Mouse (Mus musculus) urinary bladder, postnatal 0 days (tissue): ENCODE measurements around the gene Dip2a. TPM values are rescaled to one million over a fixed set of nuclear protein-coding genes. Genes with fewer than 3 reads are reported as not detected.

ENCODE experiments used
- polyA plus RNA-seq: library from polyadenylated mRNA; unstranded; fragments of >200 nt; fragmentation: Nextera tagmentation; extraction: Ambion mirVana; gene quantifications from 2 replicates; pipeline ENCODE4 v1.2.1, GENCODE M21; 2015

The Dip2a gene
- 7.4 TPM in 2 replicates for polyA plus RNA-seq

GRCm38 (mm10) chr10:76344711-76345539 is at the start of gene Dip2a:
Gene Dip2a, minus strand, starts transcription at chr10:76345291.

DNA sequence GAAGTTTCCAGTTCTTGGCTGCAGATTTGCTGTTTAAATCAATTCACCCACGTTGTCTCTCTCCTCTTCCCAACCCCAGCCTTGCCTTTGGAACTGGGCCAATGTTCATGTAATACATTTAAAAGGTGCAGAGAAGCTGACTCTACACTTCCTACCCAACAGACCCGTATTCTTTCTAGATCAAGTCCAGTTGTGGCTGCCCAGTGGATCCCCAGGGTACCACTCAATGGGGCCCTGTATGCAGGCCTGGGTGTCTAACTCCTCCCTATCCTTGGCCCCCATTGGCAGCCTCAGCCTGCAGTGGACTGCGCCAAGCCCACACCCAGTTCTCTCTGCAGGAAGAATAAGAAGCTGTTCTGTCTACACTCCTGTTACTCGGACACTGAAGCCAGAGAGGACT is 91.6 kb downstream of the Dip2a start, which contains the start of gene S100b:
Gene S100b (plus strand): TSS at position 318 of the 400 bp plus-strand sequence.

DNA sequence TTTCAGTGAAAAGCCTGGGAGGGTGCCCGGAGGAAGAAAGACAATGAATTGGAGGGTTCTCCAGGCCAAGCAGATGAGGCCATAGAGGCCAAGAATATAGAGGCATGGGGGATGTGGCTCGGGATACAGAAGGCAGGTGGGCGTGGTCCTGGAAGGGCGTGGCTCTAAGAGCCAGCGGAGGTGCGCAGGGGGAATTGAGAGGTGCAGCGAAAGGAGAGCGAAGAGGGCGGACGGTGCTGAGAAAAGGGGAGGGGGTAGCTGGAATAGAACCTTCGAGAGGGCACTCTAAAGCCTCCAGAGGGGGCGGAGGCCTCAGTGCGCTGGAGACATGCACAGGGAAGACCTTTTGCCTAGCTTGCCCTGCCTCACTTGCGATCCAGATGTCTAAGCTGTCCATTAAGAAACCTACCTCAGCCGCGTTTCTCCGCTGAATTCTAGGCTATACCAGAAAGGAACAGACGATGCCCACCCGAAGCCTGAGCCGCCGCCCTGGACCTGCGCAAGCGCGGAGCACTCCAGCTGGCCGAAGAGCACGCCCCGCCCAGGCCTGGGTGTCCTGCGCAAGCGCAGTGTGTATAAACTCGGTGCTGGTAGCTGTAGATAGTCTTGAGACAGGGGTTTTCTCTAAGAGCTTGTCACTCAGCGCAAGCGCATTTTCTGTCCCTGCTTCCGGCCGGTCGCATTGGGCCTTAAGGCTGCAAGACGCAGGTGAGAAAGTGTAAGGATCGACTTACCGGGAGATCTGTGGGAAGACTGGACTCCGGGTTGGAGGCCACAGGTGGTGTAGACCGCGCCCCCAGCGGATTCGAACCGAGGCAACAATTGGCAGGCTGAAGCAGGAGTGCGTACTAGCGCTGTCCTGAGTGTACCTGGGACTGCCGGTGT is 107.5 kb downstream of the Dip2a start, which contains the start of gene Prmt2:
Gene Prmt2 (minus strand): TSS at position 525 of the 885 bp plus-strand sequence.

Other genes starting within 250 kb of the Dip2a start
- gene Slc5a4b, start 234.3 kb downstream of the Dip2a start, polyA plus RNA-seq = not detected in 2 replicates
- gene Slc5a4a, start 197.8 kb downstream of the Dip2a start, polyA plus RNA-seq = not detected in 2 replicates
- 38.4 and 39.0 TPM in 2 replicates for gene Prmt2, start 107.4 kb downstream of the Dip2a start, polyA plus RNA-seq
- 1.5 and 1.9 TPM in 2 replicates for gene S100b, start 91.4 kb downstream of the Dip2a start, polyA plus RNA-seq
- not detected in 2 replicates for gene AC141477.1, start 95.2 kb upstream of the Dip2a start, polyA plus RNA-seq
- 3.7 and 5.2 TPM in 2 replicates for gene Pcnt, start 97.5 kb upstream of the Dip2a start, polyA plus RNA-seq
- not detected in 2 replicates for gene 2610028H24Rik, start 103.8 kb upstream of the Dip2a start, polyA plus RNA-seq
- gene Mcm3ap, start 123.6 kb upstream of the Dip2a start, polyA plus RNA-seq = 24.9 and 27.8 TPM in 2 replicates
- gene Ybey, start 123.8 kb upstream of the Dip2a start, polyA plus RNA-seq = 3.1 and 3.4 TPM in 2 replicates
- 27.7 and 57.3 TPM in 2 replicates for gene Lss, start 186.3 kb upstream of the Dip2a start, polyA plus RNA-seq
- gene Spatc1l, start 217.0 kb upstream of the Dip2a start, polyA plus RNA-seq = not detected in 2 replicates
- gene Ftcd, start 230.4 kb upstream of the Dip2a start, polyA plus RNA-seq = 0.28 and 0.54 TPM in 2 replicates